Mouse (Mus musculus) ES-E14 (cell line): ENCODE measurements around the gene Lrrn2. TPM values are rescaled to one million over a fixed set of nuclear protein-coding genes. Genes with fewer than 3 reads are reported as not detected.
A peak's percentile ranks its signal among the peaks of the same experiment; 100 is the strongest.

Source experiments
- DNase-seq: peaks from one replicate; pipeline ENCODE4 v3.0.0-alpha.2; 2013; ENCODE audit warnings: low read depth, low spot score
- H3K27ac ChIP-seq: 2 replicates; pipeline ENCODE4 v1.5.1; 2012; ENCODE audit warnings: low read depth, mild to moderate bottlenecking, low read length, moderate library complexity, mixed read lengths; ENCODE audit not compliant: poor library complexity, insufficient read depth, severe bottlenecking
- H3K36me3 ChIP-seq: 2 replicates; pipeline ENCODE4 v1.6.1; 2012; ENCODE audit warnings: mild to moderate bottlenecking, low read length, moderate library complexity, mixed read lengths; ENCODE audit not compliant: control insufficient read depth, poor library complexity, insufficient read depth, severe bottlenecking
- H3K4me1 ChIP-seq, 2 experiments: fragments of 150-350 bp in 1 of 2; sonication (generic) in 1 of 2; 2 replicates each; pipeline ENCODE4 v1.6.1; 2012; ENCODE audit warnings: low read length in 2 of 2, mild to moderate bottlenecking in 1 of 2, mixed read lengths in 1 of 2; ENCODE audit not compliant: control insufficient read depth in 2 of 2, insufficient read depth in 2 of 2, poor library complexity in 1 of 2
- H3K4me3 ChIP-seq, 2 experiments: fragments of 150-350 bp in 1 of 2; sonication (generic) in 1 of 2; 2 replicates each; pipeline ENCODE4 v1.5.1; 2012; ENCODE audit warnings: low read length in 2 of 2, low read depth in 1 of 2, mild to moderate bottlenecking in 1 of 2, mixed read lengths in 1 of 2; ENCODE audit not compliant: insufficient read depth in 1 of 2, poor library complexity in 1 of 2, severe bottlenecking in 1 of 2
- H3K9ac ChIP-seq: 2 replicates; pipeline ENCODE4 v1.6.1; 2012; ENCODE audit warnings: low read depth, mild to moderate bottlenecking, low read length, mixed read lengths; ENCODE audit not compliant: poor library complexity, insufficient read depth, severe bottlenecking
- H3K9me3 ChIP-seq: fragments of 150-350 bp; sonication (generic); 2 replicates; pipeline ENCODE4 v1.6.1; 2012; ENCODE audit warnings: low read depth, mild to moderate bottlenecking, low read length; ENCODE audit not compliant: control insufficient read depth, insufficient read depth
- CHD2 ChIP-seq: IDR thresholded peaks from 2 replicates; pipeline ENCODE4 v1.6.1; 2014; ENCODE audit warnings: mild to moderate bottlenecking, low read depth, low read length, inconsistent platforms
- HCFC1 ChIP-seq: IDR thresholded peaks from 2 replicates; pipeline ENCODE4 v1.6.1; 2012; ENCODE audit warnings: low read length, inconsistent platforms, borderline replicate concordance; ENCODE audit not compliant: insufficient read depth
- MAFK ChIP-seq: IDR thresholded peaks from 2 replicates; pipeline ENCODE4 v1.6.1; 2014; ENCODE audit warnings: mild to moderate bottlenecking, low read depth, low read length, inconsistent platforms; ENCODE audit not compliant: insufficient read depth
- ZC3H11A ChIP-seq: IDR thresholded peaks from 2 replicates; pipeline ENCODE4 v1.6.1; 2012; ENCODE audit warnings: low read depth, mild to moderate bottlenecking, inconsistent platforms, low read length, borderline replicate concordance
- ZNF384 ChIP-seq: IDR thresholded peaks from 2 replicates; pipeline ENCODE4 v1.6.1; 2012; ENCODE audit warnings: low read depth, low read length, inconsistent platforms
- in situ Hi-C, 2 experiments: fragments of 600-800 bp; cut with MboI; formaldehyde crosslinking; loops; one replicate each; pipeline ENCODE4 v1.15.1; 2025; ENCODE audit warnings: low sequenced_read_pairs in 2 of 2, inconsistent platforms in 1 of 2; ENCODE audit not compliant: unreplicated experiment in 2 of 2
- total RNA-seq: library from RNA; depleted of rRNA; stranded (reverse); fragments of 300-350 nt; gene quantifications from 2 replicates; pipeline ENCODE4 v1.2.3, GENCODE M21; 2012

The Lrrn2 gene
- total RNA-seq, 1 experiment: 3.0 TPM

- Histone ChIP-seq H3K4me1 (peaks cover 6 to 30% of the 10 kb centered on the region in 2 experiments; a peak in 3 of 4 replicates), H3K9ac (no peak overlapping the region), H3K36me3 (no peaks in the 10 kb centered on the region), H3K9me3 (no peaks in the 10 kb centered on the region), H3K27ac (no peak overlapping the region), H3K4me3 (peak overlapping the region; percentile 81; a peak in 3 of 4 replicates)
- no peak for DNase-seq
- TF ChIP-seq ZC3H11A: no peak
- TF ChIP-seq CHD2: no peak
- TF ChIP-seq HCFC1: no peak
- TF ChIP-seq ZNF384: no peak
- no peak for TF ChIP-seq MAFK
- in situ Hi-C loops: no loop called here
Measured at GRCm38 (mm10) chr1:132879801-132880160, 292 bp upstream of the Lrrn2 start.

GRCm38 (mm10) chr1:132881041-132881761 lies 1.1 kb downstream of the Lrrn2 start:
- DNase-seq: no peak
- H3K9me3 ChIP-seq: no peaks in the 10 kb centered on the region
- in situ Hi-C loops: no loop called here
- no peaks in the 10 kb centered on the region for H3K36me3 ChIP-seq
- TF ChIP-seq HCFC1: no peak
- TF ChIP-seq MAFK: no peak
- TF ChIP-seq ZNF384: no peak
- TF ChIP-seq ZC3H11A: no peak
- no peak overlapping the region for H3K27ac ChIP-seq
- peaks cover 8 to 42% of the 10 kb centered on the region in 2 experiments for H3K4me1 ChIP-seq
- peak overlapping the region; percentile 79 for H3K9ac ChIP-seq
- H3K4me3 ChIP-seq: peak overlapping the region; percentile 81

- H3K27ac ChIP-seq: no peak overlapping the region
- peak overlapping the region in 1 of 2 experiments; percentile 81; a peak in 1 of 4 replicates for H3K4me3 ChIP-seq
- TF ChIP-seq ZNF384 (no peak), MAFK (no peak), HCFC1 (no peak), CHD2 (no peak), ZC3H11A (no peak)
- in situ Hi-C loops: no loop called here
- no peaks in the 10 kb centered on the region for H3K36me3 ChIP-seq
- H3K9me3 ChIP-seq: no peaks in the 10 kb centered on the region
- no peak overlapping the region for H3K9ac ChIP-seq
- DNase-seq: no peak
- peaks cover 9 to 42% of the 10 kb centered on the region in 2 experiments for H3K4me1 ChIP-seq
Measured at GRCm38 (mm10) chr1:132881836-132882235, 1.8 kb downstream of the Lrrn2 start.

GRCm38 (mm10) chr1:132885701-132886100 lies 5.6 kb downstream of the Lrrn2 start:
- H3K27ac ChIP-seq: no peak overlapping the region
- H3K9ac ChIP-seq: no peak overlapping the region
- DNase-seq: no peak
- H3K4me1 ChIP-seq: peaks cover 4 to 36% of the 10 kb centered on the region in 2 experiments
- in situ Hi-C loops: no loop called here
- H3K36me3 ChIP-seq: peaks cover under 1% of the 10 kb centered on the region; the same call in 1 of the 2 replicates
- TF ChIP-seq MAFK: no peak
- no peak for TF ChIP-seq HCFC1
- TF ChIP-seq ZNF384: no peak
- TF ChIP-seq ZC3H11A: no peak
- no peak for TF ChIP-seq CHD2
- H3K4me3 ChIP-seq: no peak overlapping the region
- H3K9me3 ChIP-seq: no peaks in the 10 kb centered on the region
